Mouse (Mus musculus) stomach, embryonic 16.5 days (tissue): ENCODE measurements around the gene Slc7a1. TPM values are rescaled to one million over a fixed set of nuclear protein-coding genes. Genes with fewer than 3 reads are reported as not detected.

Experiments used
- ATAC-seq: fragments of 200-750 bp; cut with Nextera tagmentation; 2 replicates; pipeline ENCODE4 v1.8.0; 2017; ENCODE audit warnings: moderate number of reproducible peaks, moderate TSS enrichment; ENCODE audit not compliant: insufficient read depth, low FRiP score
- H3K27ac ChIP-seq: fragments of 300-500 bp; sonication (generic); 2 replicates; pipeline ENCODE4 v1.5.1; 2014; ENCODE audit warnings: low read length
- H3K27me3 ChIP-seq: fragments of 300-500 bp; sonication (generic); 2 replicates; pipeline ENCODE4 v1.6.1; 2014; ENCODE audit warnings: low read length, control low read depth, mixed read lengths; ENCODE audit not compliant: control insufficient read depth, insufficient read depth
- H3K36me3 ChIP-seq: fragments of 300-500 bp; sonication (generic); 2 replicates; pipeline ENCODE4 v1.6.1; 2014; ENCODE audit warnings: low read length; ENCODE audit not compliant: control insufficient read depth, insufficient read depth
- H3K4me1 ChIP-seq: fragments of 300-500 bp; sonication (generic); 2 replicates; pipeline ENCODE4 v1.6.1; 2014; ENCODE audit warnings: low read length, control low read depth, mixed read lengths; ENCODE audit not compliant: control insufficient read depth, insufficient read depth
- H3K4me2 ChIP-seq: fragments of 300-500 bp; sonication (generic); 2 replicates; pipeline ENCODE4 v1.6.1; 2014; ENCODE audit warnings: low read depth, low read length, mixed read lengths
- H3K4me3 ChIP-seq: fragments of 300-500 bp; sonication (generic); replicated peaks from 2 replicates; pipeline ENCODE4 v1.5.1; 2014; ENCODE audit warnings: mild to moderate bottlenecking, low read length
- H3K9ac ChIP-seq: fragments of 300-500 bp; sonication (generic); 2 replicates; pipeline ENCODE4 v1.6.1; 2014; ENCODE audit warnings: low read length
- H3K9me3 ChIP-seq: fragments of 300-500 bp; sonication (generic); replicated peaks from 2 replicates; pipeline ENCODE4 v1.6.1; 2016; ENCODE audit warnings: low read length, control low read depth; ENCODE audit not compliant: control insufficient read depth
- WGBS: fragments of 180-500 bp; shearing (Covaris S2); extraction: QIAGEN DNeasy Blood & Tissue Kit; methylation state at CpG from one replicate; pipeline ENCODE4 v1.1.7; 2014; 5-methylcytosine and 5-hydroxymethylcytosine counted together
- polyA plus RNA-seq: library from polyadenylated mRNA; unstranded; fragments of >200 nt; fragmentation: Nextera tagmentation; extraction: Ambion mirVana; gene quantifications from 2 replicates; pipeline ENCODE4 v1.2.1, GENCODE M21; 2015

Slc7a1 gene
- polyA plus RNA-seq, 1 experiment from 2014 or later, result 24.8 TPM

- Histone ChIP-seq H3K4me3 (no peak overlapping the region), H3K4me1 (no peaks in the 10 kb centered on the region; the same call in 1 of the 2 replicates), H3K27me3 (no peaks in the 10 kb centered on the region), H3K9ac (no peak overlapping the region), H3K4me2 (no peak overlapping the region), H3K36me3 (peaks cover 14% of the 10 kb centered on the region; the same call in 1 of the 2 replicates), H3K9me3 (no peaks in the 10 kb centered on the region; the same call in 1 of the 2 replicates), H3K27ac (no peak overlapping the region)
- ATAC-seq, result no peak
- 73% methylated on average over 3 of the region's 3 CpGs for WGBS
Observed at GRCm38 (mm10) chr5:148367816-148368215, 31.9 kb downstream of the Slc7a1 start.

DNA sequence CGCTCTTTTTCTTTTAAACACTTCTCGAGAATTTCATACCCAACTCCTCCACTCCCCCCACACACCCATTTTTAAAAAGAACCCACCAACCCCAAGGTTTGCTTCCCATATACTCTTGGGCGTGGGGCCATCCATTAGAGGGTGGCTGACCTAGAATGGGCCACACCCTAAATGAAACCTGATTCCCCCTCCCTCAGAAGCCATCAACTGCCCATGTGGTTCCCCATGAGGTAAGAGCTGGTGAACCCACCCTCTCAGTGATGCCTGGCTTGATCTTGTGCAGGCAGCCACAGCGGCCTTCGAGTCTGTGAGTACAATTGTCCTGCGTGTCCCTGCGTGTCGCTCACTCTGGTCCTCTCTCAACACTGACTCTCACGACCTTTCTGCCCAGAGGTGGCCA, 33.2 kb downstream of the Slc7a1 start:
- no peaks in the 10 kb centered on the region for H3K27me3 ChIP-seq
- no peaks in the 10 kb centered on the region; the same call in 1 of the 2 replicates for H3K9me3 ChIP-seq
- H3K27ac ChIP-seq, result no peak overlapping the region
- WGBS, result 77% methylated on average over 9 of the region's 9 CpGs
- peaks cover 9% of the 10 kb centered on the region for H3K4me1 ChIP-seq
- ATAC-seq, result no peak
- no peak overlapping the region for H3K4me3 ChIP-seq
- H3K36me3 ChIP-seq, result peaks cover 12% of the 10 kb centered on the region; the same call in 1 of the 2 replicates
- H3K4me2 ChIP-seq, result no peak overlapping the region
- H3K9ac ChIP-seq, result no peak overlapping the region

DNA sequence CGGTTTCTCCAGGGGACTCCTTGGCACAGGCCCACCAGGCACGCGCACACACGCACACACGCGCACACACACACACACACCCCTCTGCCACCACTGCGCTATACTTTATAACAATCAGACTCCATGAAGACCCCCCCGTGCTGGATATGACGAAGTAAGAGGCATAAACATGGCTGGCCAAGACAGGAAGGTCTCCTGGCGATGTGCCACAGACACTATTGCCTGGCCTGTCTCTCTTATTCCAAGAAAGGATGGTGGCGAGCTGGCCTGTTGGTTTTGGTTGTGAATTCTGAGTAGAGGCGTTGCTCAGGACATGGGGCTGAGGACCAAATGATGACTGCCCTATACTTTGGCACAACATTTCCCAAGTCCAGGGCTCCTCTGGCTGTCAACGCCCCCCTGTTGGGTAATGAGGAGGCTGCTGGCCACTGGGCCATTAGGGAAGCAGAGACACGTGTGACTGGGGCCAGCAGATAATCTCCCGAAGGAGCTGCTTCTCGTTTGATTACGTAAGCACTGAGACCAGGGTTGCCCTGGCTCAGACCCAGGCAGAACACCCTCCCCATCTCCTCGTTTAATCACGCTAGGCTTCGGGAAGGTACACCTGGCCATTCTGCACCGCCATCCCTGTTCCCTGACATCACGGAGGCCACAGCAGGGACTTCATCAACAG, 36.1 kb downstream of the Slc7a1 start:
- H3K27ac ChIP-seq, result no peak overlapping the region
- H3K4me1 ChIP-seq, result peaks cover 18% of the 10 kb centered on the region
- WGBS, result 79% methylated on average over 22 of the region's 22 CpGs

GRCm38 (mm10) chr5:148362296-148362695, 37.4 kb downstream of the Slc7a1 start:
- no peak for ATAC-seq
- Histone ChIP-seq H3K27ac (peak overlapping the region; percentile 89), H3K4me3 (no peak overlapping the region), H3K27me3 (no peaks in the 10 kb centered on the region), H3K4me1 (peaks cover 18% of the 10 kb centered on the region), H3K4me2 (no peak overlapping the region), H3K36me3 (peaks cover 6% of the 10 kb centered on the region; the same call in 1 of the 2 replicates), H3K9me3 (no peaks in the 10 kb centered on the region), H3K9ac (no peak overlapping the region)
- whole genome bisulfite sequencing, result 97% methylated on average over 7 of the region's 7 CpGs

More for the DNA sequence above, 36.1 kb downstream of the Slc7a1 start:
- Histone ChIP-seq H3K27me3 (no peaks in the 10 kb centered on the region), H3K36me3 (peaks cover 6% of the 10 kb centered on the region; the same call in 1 of the 2 replicates), H3K9ac (no peak overlapping the region), H3K4me3 (no peak overlapping the region), H3K4me2 (no peak overlapping the region), H3K9me3 (no peaks in the 10 kb centered on the region)
- ATAC-seq, result no peak

DNA sequence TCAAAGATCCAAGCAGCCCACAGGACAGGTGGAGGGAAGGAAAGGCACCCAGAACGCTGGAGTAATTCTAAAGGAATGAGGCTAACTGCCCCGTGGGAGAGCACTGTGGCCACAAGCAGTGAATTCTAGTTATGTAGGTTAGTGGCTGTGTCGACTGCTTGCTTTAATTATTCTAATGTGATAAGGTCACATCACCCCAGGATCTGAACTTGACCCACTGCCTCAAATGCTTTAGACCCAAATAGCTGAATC, 38.0 kb downstream of the Slc7a1 start:
- Histone ChIP-seq H3K4me2 (0 out of 2 replicates have a peak overlapping the region, but pooled peaks have one; percentile 19), H3K9me3 (no peaks in the 10 kb centered on the region), H3K27me3 (no peaks in the 10 kb centered on the region), H3K36me3 (peaks cover 6% of the 10 kb centered on the region; the same call in 1 of the 2 replicates), H3K4me1 (peaks cover 18% of the 10 kb centered on the region), H3K9ac (no peak overlapping the region), H3K27ac (peak overlapping the region; percentile 89), H3K4me3 (no peak overlapping the region)
- no peak for ATAC-seq
- 40% methylated on average over 3 of the region's 3 CpGs for WGBS

DNA sequence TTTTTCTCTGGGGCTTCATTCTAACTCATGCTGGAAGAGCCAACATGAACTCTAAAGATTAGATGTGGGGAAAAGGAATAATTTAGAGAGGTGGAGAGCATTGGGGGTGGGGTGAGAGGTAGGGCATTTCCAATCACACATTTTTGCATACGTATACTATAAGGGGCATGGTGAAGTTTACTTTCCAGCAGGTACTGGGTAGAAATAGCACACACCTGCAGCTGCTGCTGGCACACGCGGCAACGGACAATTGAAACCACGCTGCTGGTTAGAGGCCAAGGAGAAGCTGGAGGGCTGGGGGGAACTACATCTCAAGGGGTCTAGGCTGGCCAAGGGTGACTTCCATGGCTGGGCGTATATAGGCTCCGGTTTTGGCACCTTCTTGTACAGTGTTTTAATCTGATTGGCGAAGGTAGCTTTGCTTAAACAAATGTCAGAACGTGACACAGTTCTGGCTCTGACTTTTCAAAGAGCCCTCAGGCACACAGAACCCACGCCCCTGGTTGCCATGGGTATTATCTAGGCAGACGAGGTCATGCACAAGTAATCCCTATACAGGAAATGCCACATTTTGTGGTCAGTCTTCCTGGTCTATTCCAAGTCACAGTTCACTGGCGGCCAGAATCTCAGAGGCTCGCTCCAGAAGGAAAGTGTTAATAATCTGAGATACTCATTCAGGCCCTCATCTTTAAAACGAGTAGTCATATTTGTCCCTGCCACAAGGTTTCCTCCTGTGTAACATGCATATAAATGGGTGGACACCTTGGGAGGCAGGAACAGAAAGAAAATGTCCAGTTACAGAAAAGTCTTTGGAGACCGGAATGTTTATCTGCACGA, 38.6 kb downstream of the Slc7a1 start:
- Histone ChIP-seq H3K4me2 (peak overlapping the region; percentile 36), H3K27ac (peak overlapping the region; percentile 89), H3K9me3 (no peaks in the 10 kb centered on the region), H3K9ac (0 out of 2 replicates have a peak overlapping the region, but pooled peaks have one; percentile 46), H3K27me3 (no peaks in the 10 kb centered on the region), H3K4me1 (peaks cover 18% of the 10 kb centered on the region), H3K4me3 (peak overlapping the region; percentile 7; the same call in 1 of the 2 replicates), H3K36me3 (peaks cover 6% of the 10 kb centered on the region; the same call in 1 of the 2 replicates)
- 38% methylated on average over 16 of the region's 16 CpGs for WGBS
- ATAC-seq, result peak; percentile 89

GRCm38 (mm10) chr5:148359131-148359530, 40.6 kb downstream of the Slc7a1 start:
- no peak overlapping the region for H3K9ac ChIP-seq
- H3K27me3 ChIP-seq, result no peaks in the 10 kb centered on the region
- H3K4me1 ChIP-seq, result peaks cover 18% of the 10 kb centered on the region
- H3K27ac ChIP-seq, result no peak overlapping the region
- no peak overlapping the region for H3K4me3 ChIP-seq
- no peak for ATAC-seq
- WGBS, result 88% methylated on average over 11 of the region's 11 CpGs
- no peaks in the 10 kb centered on the region for H3K36me3 ChIP-seq
- no peaks in the 10 kb centered on the region for H3K9me3 ChIP-seq
- no peak overlapping the region for H3K4me2 ChIP-seq

DNA sequence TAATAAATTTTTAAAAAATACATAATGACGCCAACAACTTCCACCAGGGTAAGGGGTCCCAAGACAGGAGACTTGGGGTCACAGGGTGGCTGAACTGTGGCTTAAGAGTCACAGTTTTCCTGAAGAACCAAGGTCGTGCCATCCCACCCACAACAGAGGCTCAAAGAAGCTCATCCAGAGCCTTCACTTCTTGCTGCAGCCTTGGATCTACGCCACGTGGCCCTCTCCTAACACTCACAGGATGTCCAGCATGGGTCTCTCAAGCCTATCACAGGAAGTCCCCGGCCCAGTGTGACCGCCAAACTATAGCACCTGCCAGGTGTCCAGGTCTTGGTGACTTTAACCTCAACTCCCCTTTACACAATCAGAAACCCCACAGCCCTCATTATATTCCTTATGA, 42.5 kb downstream of the Slc7a1 start:
- H3K36me3 ChIP-seq, result no peaks in the 10 kb centered on the region
- 91% methylated on average over 6 of the region's 6 CpGs for WGBS
- ATAC-seq, result no peak

GRCm38 (mm10) chr5:148355822-148356221, 43.9 kb downstream of the Slc7a1 start:
- 90% methylated on average over 3 of the region's 3 CpGs for WGBS
- ATAC-seq, result no peak
- H3K4me1 ChIP-seq, result peaks cover 3% of the 10 kb centered on the region

More for the DNA sequence above, 42.5 kb downstream of the Slc7a1 start:
- H3K4me1 ChIP-seq, result peaks cover 16% of the 10 kb centered on the region
- H3K4me2 ChIP-seq, result no peak overlapping the region
- no peak overlapping the region for H3K9ac ChIP-seq
- no peaks in the 10 kb centered on the region for H3K27me3 ChIP-seq
- H3K9me3 ChIP-seq, result no peaks in the 10 kb centered on the region
- H3K4me3 ChIP-seq, result no peak overlapping the region
- no peak overlapping the region for H3K27ac ChIP-seq

More at GRCm38 (mm10) chr5:148355822-148356221, 43.9 kb downstream of the Slc7a1 start:
- peaks cover 6% of the 10 kb centered on the region; the same call in 1 of the 2 replicates for H3K36me3 ChIP-seq
- no peak overlapping the region for H3K4me3 ChIP-seq
- H3K27me3 ChIP-seq, result no peaks in the 10 kb centered on the region
- H3K9me3 ChIP-seq, result no peaks in the 10 kb centered on the region
- no peak overlapping the region for H3K27ac ChIP-seq
- no peak overlapping the region for H3K4me2 ChIP-seq
- H3K9ac ChIP-seq, result no peak overlapping the region
